Mouse (Mus musculus): ENCODE data around the gene Slc15a3. TPM values are rescaled to one million over a fixed set of nuclear protein-coding genes. Genes with fewer than 3 reads are reported as not detected.

Gene Slc15a3
- polyA plus RNA-seq, 1 experiment = 42.0 TPM

DNA sequence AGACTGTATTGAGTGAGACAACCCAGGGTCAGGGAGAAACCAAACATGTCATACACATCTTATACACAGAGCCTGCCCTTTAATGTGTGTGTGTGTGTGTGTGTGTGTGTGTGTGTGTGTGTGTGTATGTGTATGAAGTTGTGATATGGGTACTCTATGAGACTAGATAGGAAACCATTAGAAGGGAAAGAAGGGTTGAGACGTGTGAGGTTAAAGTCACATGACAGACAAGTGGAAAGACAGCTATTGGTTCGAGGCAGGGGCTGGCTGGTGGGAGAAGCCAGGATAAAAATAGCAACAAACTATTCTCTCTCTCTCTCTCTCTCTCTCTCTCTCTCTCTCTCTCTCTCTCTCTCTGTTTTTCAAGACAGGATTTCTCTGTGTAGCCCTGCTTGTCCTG lies 23.1 kb upstream of the Slc15a3 start:
- H3K4me3 ChIP-seq (replicated peaks; ENCODE audit: extremely low read depth, low read depth, low read length) = no peak overlapping the region
- H3K4me1 ChIP-seq (ENCODE audit: control insufficient read depth, insufficient read depth, low read length) = no peaks in the 10 kb centered on the region
- 58% methylated on average over 2 of the region's 2 CpGs for WGBS
- TF ChIP-seq POLR2A (IDR thresholded peaks at IDR 0.05; ENCODE audit: borderline replicate concordance, extremely low read depth, low read depth, low read length) (no peak), CTCF (IDR thresholded peaks at IDR 0.05; ENCODE audit: insufficient read depth, low read length) (no peak)
- no peak for DNase-seq

DNA sequence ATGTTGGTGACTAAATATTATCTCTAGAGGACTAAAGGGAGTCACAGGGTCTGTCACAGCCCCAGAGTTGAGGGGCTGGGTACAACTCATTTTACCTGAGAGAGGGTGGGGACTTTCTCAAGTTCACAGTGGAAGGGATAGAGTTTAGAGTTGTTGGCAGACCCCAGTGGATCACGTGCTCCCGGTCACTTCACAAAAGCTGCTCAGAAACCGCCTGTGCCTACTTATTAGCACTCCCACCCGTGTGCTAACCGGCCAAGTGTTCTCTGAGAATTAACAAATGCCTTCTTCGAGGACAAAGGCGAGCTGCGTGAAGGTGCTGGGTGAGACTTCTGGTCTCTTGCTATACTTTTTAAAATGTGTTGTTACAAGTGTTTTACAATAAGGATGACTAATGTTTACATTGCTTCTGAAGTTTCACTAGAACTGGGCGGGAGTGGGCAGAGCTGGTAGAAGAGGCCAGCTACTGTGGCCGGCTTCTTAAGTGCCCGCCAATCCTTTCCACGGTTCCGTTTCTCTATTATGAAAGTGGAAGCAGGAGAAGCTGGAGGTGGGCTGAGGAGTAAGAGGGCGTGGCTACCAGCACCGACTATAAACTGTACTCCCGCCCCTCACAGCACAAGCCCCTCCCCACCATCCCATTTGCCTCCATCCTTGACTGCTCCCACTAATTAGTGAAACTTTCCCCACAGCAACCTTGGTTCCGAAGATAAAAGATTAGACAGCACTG lies 21.1 kb upstream of the Slc15a3 start:
- peak overlapping the region; percentile 21 for H3K4me3 ChIP-seq (replicated peaks; ENCODE audit: extremely low read depth, low read depth, low read length)
- 23% methylated on average over 17 of the region's 17 CpGs for WGBS
- no peaks in the 10 kb centered on the region for H3K4me1 ChIP-seq (ENCODE audit: control insufficient read depth, insufficient read depth, low read length)
- DNase-seq = peak; percentile 26
- TF ChIP-seq CTCF (IDR thresholded peaks at IDR 0.05; ENCODE audit: insufficient read depth, low read length) (no peak), POLR2A (IDR thresholded peaks at IDR 0.05; ENCODE audit: borderline replicate concordance, extremely low read depth, low read depth, low read length) (no peak)

DNA sequence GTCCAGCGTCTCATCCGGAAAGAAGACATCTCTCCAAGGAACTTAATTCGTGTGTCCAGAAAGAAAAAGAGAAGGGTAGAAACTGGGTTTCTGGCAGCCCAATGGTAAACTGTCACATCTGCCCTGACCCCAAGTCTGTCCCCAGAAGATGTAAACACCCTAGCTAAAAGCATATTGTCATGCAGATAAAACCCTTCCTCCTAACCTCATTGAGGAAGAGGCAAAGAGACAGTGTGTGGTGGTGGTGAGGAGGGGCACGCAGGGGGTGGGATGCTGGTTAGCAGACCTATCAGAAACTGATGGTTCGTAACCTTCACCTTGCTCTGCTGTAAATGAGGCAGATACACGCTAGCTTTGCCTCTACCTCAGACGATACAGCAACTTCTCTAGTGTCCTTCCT lies 18.2 kb upstream of the Slc15a3 start:
- no peak for TF ChIP-seq POLR2A (IDR thresholded peaks at IDR 0.05; ENCODE audit: borderline replicate concordance, extremely low read depth, low read depth, low read length)
- no peak for TF ChIP-seq CTCF (IDR thresholded peaks at IDR 0.05; ENCODE audit: insufficient read depth, low read length)
- WGBS = 69% methylated on average over 7 of the region's 7 CpGs
- no peak for DNase-seq
- Histone ChIP-seq H3K4me3 (replicated peaks; ENCODE audit: extremely low read depth, low read depth, low read length) (no peak overlapping the region), H3K4me1 (ENCODE audit: control insufficient read depth, insufficient read depth, low read length) (no peaks in the 10 kb centered on the region)

DNA sequence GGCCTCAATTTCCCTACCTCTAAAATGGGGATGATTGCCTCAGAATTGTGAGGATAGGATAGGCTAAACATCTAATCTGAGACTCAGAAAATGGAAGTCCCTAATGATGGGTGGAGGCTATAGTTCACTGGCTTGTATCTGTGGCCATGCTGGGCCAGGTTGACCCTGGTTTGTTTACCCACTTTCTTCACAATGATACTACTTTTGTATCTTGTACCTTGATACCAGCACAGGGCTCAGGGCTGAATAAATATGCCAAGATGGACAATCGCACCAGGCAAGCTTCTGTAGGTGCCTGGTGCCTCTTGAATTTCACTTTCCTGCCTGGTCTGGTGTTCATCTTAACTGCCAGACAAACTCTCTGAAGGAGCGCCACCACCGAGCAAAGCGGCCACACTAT lies 17.0 kb upstream of the Slc15a3 start:
- H3K4me3 ChIP-seq (replicated peaks; ENCODE audit: extremely low read depth, low read depth, low read length) = no peak overlapping the region
- TF ChIP-seq POLR2A (IDR thresholded peaks at IDR 0.05; ENCODE audit: borderline replicate concordance, extremely low read depth, low read depth, low read length) = no peak
- no peak for TF ChIP-seq CTCF (IDR thresholded peaks at IDR 0.05; ENCODE audit: insufficient read depth, low read length)
- no peaks in the 10 kb centered on the region for H3K4me1 ChIP-seq (ENCODE audit: control insufficient read depth, insufficient read depth, low read length)
- DNase-seq = no peak
- 98% methylated on average over 4 of the region's 4 CpGs for WGBS

DNA sequence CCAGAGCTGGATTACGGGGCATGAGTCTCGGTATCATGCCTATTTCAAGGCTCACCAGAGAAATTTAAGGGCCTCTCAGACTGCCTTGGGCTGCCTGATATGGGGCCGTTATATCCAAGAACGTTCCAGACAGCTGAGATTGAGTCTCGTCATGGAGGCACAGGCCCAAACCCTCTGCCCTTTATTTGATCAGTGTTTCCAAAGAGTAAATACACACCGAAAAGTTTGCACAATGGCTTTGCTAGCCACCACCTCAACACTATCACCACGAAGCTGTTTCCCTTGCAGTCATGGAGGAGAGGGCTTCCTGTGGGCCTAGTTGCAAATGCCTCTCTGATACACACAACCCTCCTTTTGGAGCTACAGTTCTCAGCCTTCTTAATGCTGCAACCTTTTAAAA lies 15.5 kb upstream of the Slc15a3 start:
- TF ChIP-seq POLR2A (IDR thresholded peaks at IDR 0.05; ENCODE audit: borderline replicate concordance, extremely low read depth, low read depth, low read length) (no peak), CTCF (IDR thresholded peaks at IDR 0.05; ENCODE audit: insufficient read depth, low read length) (no peak)
- DNase-seq = no peak
- no peak overlapping the region for H3K4me3 ChIP-seq (replicated peaks; ENCODE audit: extremely low read depth, low read depth, low read length)
- WGBS = 75% methylated on average over 7 of the region's 7 CpGs
- no peaks in the 10 kb centered on the region for H3K4me1 ChIP-seq (ENCODE audit: control insufficient read depth, insufficient read depth, low read length)

DNA sequence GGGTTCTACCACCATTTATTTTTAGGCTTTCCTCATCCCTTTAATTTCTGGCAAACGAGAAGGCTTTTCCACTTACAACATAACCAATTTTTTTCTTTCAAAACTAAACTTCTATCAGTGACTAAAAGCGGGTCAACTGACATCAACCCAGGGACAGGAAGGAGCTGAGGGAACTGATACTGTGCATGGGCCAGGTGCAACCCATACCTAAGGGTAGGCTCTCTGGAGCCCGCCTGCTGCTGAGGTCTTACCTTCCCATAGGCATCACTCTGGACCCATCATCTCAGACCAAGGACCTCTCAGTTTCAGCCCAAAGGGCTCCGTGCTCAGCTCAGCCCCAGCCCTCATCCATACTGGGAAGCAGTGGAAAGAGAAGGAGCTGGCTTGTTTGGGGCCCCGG lies 11.2 kb upstream of the Slc15a3 start:
- 85% methylated on average over 5 of the region's 5 CpGs for WGBS
- H3K4me3 ChIP-seq (replicated peaks; ENCODE audit: extremely low read depth, low read depth, low read length) = no peak overlapping the region
- no peaks in the 10 kb centered on the region for H3K4me1 ChIP-seq (ENCODE audit: control insufficient read depth, insufficient read depth, low read length)
- no peak for DNase-seq
- TF ChIP-seq POLR2A (IDR thresholded peaks at IDR 0.05; ENCODE audit: borderline replicate concordance, extremely low read depth, low read depth, low read length) = no peak
- TF ChIP-seq CTCF (IDR thresholded peaks at IDR 0.05; ENCODE audit: insufficient read depth, low read length) = no peak

DNA sequence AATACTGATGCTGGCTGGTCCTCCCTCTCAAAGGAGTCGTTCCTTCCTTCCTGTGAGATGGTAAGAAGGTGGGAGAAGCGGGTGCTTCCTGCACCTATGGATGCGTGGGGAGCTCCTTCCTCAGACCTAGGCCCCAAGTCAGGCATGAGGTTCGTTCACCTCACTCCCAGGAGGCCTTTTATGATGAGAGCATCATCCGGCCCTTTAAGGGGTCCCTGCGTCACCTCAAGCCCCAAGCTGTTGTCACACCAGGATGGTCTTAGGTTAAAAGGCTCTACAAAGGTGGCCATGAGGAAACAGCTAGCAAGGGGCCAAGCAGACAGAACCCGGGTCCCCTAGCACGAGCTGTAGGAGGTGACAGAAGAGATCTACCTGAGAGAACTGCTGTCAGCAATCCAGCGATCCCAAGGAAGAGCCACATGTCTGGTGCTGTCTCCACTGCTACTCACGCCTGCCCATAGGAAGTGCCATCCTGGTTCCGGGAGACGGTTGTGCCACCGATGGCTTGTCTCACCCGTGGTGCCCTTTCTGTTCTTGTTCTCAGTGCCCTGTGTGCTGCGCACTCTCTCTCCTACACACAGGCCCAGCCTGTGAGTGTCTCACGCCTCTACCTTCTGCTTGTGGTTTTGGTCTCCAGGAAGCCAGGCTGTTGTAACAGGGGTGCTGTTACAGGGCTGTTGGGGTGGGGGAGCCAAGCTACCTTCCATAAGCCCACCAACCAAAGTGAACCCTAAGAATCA lies 9.9 kb upstream of the Slc15a3 start, which contains the start of gene Cd6:
TSS of gene Cd6 (minus strand) at position 623 of the 740 bp plus-strand sequence.
- peak within 1 kb of the TSS; percentile 11 for H3K4me3 ChIP-seq (replicated peaks; ENCODE audit: extremely low read depth, low read depth, low read length)

DNA sequence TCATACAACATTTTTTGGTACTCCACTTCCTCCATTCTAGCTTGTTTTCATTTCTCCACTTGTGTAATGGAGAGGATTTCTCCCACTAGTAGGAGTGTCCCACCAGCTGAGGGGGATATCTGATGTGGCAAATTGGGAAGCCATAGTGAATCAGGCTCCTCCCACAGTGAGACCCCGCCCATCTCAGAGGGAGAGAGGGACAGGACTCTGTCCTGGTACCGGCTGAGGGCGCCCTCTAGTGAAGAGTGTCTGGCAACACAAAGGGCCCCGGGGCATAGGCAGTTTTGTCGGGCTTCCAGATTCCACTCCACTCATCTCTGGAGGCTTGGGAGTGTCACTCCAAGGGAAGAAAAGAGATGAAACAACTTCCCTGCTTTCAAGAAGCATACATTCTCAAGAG lies 8.1 kb upstream of the Slc15a3 start:
- no peak overlapping the region for H3K4me3 ChIP-seq (replicated peaks; ENCODE audit: extremely low read depth, low read depth, low read length)
- DNase-seq = peak; percentile 64
- TF ChIP-seq CTCF (IDR thresholded peaks at IDR 0.05; ENCODE audit: insufficient read depth, low read length) (peak; percentile 35; the same call in 1 of the 2 replicates), POLR2A (IDR thresholded peaks at IDR 0.05; ENCODE audit: borderline replicate concordance, extremely low read depth, low read depth, low read length) (no peak)
- no peaks in the 10 kb centered on the region for H3K4me1 ChIP-seq (ENCODE audit: control insufficient read depth, insufficient read depth, low read length)
- WGBS = 10% methylated on average over 5 of the region's 5 CpGs

More for the DNA sequence above, 9.9 kb upstream of the Slc15a3 start, which contains the start of gene Cd6:
- DNase-seq = no peak
- no peak for TF ChIP-seq POLR2A (IDR thresholded peaks at IDR 0.05; ENCODE audit: borderline replicate concordance, extremely low read depth, low read depth, low read length)
- no peak for TF ChIP-seq CTCF (IDR thresholded peaks at IDR 0.05; ENCODE audit: insufficient read depth, low read length)
- 83% methylated on average over 16 of the region's 16 CpGs for WGBS
- no peaks in the 10 kb centered on the region for H3K4me1 ChIP-seq (ENCODE audit: control insufficient read depth, insufficient read depth, low read length)

DNA sequence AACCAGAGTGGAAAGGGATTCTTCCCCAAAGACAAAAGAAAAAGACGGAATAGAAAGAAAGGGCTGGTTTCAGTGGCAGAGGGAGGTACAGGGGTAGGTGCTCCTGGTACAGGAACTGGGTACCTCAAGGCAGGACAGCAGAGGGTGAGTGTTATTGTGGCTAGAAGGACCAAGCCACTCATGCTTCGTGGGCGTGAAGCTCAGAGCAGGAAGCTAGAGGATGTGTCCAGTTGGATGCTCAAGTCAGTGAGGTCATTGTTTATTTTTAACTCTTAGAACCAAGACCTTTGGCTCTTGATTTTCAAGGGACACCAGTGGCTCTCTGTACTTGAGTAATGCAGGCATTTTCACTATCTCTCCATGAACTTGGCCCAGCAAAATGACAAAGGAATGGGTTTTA lies 7.5 kb upstream of the Slc15a3 start:
- Histone ChIP-seq H3K4me1 (ENCODE audit: control insufficient read depth, insufficient read depth, low read length) (no peaks in the 10 kb centered on the region), H3K4me3 (replicated peaks; ENCODE audit: extremely low read depth, low read depth, low read length) (no peak overlapping the region)
- no peak for DNase-seq
- TF ChIP-seq CTCF (IDR thresholded peaks at IDR 0.05; ENCODE audit: insufficient read depth, low read length) (no peak), POLR2A (IDR thresholded peaks at IDR 0.05; ENCODE audit: borderline replicate concordance, extremely low read depth, low read depth, low read length) (no peak)
- 55% methylated on average over 3 of the region's 3 CpGs for WGBS
